Mouse (Mus musculus): ENCODE data around the gene Hscb.
A peak's percentile ranks its signal among the peaks of the same experiment; 100 is the strongest.

DNA sequence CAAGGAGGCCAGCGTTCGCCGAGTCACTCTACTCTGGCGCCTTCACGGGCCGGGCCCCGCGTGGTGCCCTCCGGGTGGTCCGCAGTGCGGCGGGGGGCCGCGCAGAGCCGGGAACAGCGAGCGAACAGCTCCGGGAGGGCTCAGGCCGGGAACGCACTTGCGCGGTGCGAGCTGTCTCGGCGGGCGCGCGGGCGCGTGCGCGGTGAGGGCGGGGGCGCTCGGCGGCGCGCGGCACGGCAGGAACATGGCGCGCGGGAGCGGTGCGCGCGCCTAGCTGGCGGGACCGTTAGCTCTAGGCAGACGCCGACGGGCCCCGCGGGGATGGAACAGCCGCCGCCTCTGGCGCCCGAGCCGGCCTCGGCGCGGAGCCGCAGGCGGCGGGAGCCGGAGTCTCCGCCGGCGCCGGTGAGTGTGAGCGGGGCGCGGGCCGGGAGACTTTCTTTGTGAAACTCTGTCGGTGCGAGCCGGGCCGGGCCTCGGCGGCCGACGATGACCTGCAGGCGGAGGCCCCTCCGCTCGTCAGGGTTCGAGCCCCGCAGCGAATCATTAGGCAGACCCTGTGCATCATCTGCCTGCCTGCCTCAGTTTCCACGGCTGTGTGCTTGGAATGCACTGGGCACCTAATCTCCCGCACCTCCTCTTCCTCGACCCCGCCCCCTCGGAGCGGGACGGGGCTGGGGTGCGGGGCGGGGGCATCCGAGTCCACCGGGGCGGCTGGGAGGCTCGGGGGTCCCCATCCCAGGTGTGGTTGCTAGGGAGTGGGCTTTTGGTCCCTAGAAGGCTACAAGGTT lies 40.2 kb upstream of the Hscb start, which contains the start of gene Ttc28:
- TF ChIP-seq CTCF (IDR thresholded peaks at IDR 0.05 in 2 of 3, conservative IDR thresholded peaks at IDR 0.05 in 1 of 3; ENCODE audit: control insufficient read depth in 1 of 3, insufficient read depth in 1 of 3, low read depth in 2 of 3, low read length in 3 of 3, poor library complexity in 1 of 3, severe bottlenecking in 1 of 3) (no peak), EP300 (IDR thresholded peaks at IDR 0.05; ENCODE audit: low read depth in 1 of 2, low read length in 2 of 2) (no peak), USF1 (IDR thresholded peaks at IDR 0.05; ENCODE audit: low read depth, low read length) (no peak), POLR2A (IDR thresholded peaks at IDR 0.05; ENCODE audit: control insufficient read depth in 1 of 2, insufficient read depth in 1 of 2, low read depth in 1 of 2, low read length in 2 of 2, poor library complexity in 1 of 2) (peak in 1 of 2 experiments; percentile 59; a peak in 1 of 4 replicates), ZKSCAN1 (IDR thresholded peaks at IDR 0.05; ENCODE audit: low read depth, low read length) (no peak), ETS1 (IDR thresholded peaks at IDR 0.05; ENCODE audit: low read depth, low read length) (no peak), GATA1 (IDR thresholded peaks at IDR 0.05; ENCODE audit: low read depth, low read length) (no peak), HCFC1 (IDR thresholded peaks at IDR 0.05; ENCODE audit: low read depth, low read length) (no peak), SMC3 (IDR thresholded peaks at IDR 0.05; ENCODE audit: low read depth, low read length) (no peak), GABPA (IDR thresholded peaks at IDR 0.05; ENCODE audit: low read depth, low read length) (no peak), KAT2A (conservative IDR thresholded peaks at IDR 0.05; ENCODE audit: low read depth, low read length) (no peak), POLR2AphosphoS2 (IDR thresholded peaks at IDR 0.05; ENCODE audit: low read length) (no peak), ELF1 (IDR thresholded peaks at IDR 0.05; ENCODE audit: low read depth, low read length) (no peak), USF2 (IDR thresholded peaks at IDR 0.05; ENCODE audit: borderline replicate concordance in 1 of 2, insufficient read depth in 1 of 2, low read depth in 1 of 2, low read length in 2 of 2) (no peak)

Data from MEL (cell line).